Mouse (Mus musculus): Measurements from ENCODE around the gene Clec2l. TPM values are rescaled to one million over a fixed set of nuclear protein-coding genes. Genes with fewer than 3 reads are reported as not detected.
A peak's percentile ranks its signal among the peaks of the same experiment; 100 is the strongest.

Clec2l gene
- total and polyA plus RNA-seq, 3 experiments: 6.0 to 10.4 TPM; not detected in 1

GRCm38 (mm10) chr6:38642593-38642992, 20.3 kb upstream of the Clec2l start:
- Histone ChIP-seq H3K36me3 (ENCODE audit: control insufficient read depth in 1 of 2, insufficient read depth in 2 of 2, low read length in 2 of 2) (peaks cover 0 to 9% of the 10 kb centered on the region in 2 experiments; a peak in 2 of 4 replicates), H3K9me3 (replicated peaks; ENCODE audit: insufficient read depth, low read length) (no peaks in the 10 kb centered on the region), H3K4me1 (ENCODE audit: control insufficient read depth in 1 of 2, insufficient read depth in 2 of 2, low read length in 2 of 2) (peaks cover 9 to 23% of the 10 kb centered on the region in 2 experiments), H3K79me2 (ENCODE audit: control insufficient read depth, insufficient read depth, low read length, poor library complexity) (no peaks in the 10 kb centered on the region), H3K27ac (ENCODE audit: control insufficient read depth, low read depth, low read length) (no peak overlapping the region), H3K9ac (ENCODE audit: control insufficient read depth, low read depth, low read length, poor library complexity, severe bottlenecking) (no peak overlapping the region), H3K4me3 (ENCODE audit: control insufficient read depth in 1 of 2, insufficient read depth in 1 of 2, low read depth in 2 of 2, low read length in 2 of 2) (no peak overlapping the region), H3K27me3 (ENCODE audit: control insufficient read depth in 1 of 2, insufficient read depth in 2 of 2, low read length in 2 of 2) (no peaks in the 10 kb centered on the region; a peak in 1 of 4 replicates)
- no peak for TF ChIP-seq POLR2A (IDR thresholded peaks at IDR 0.05; ENCODE audit: control insufficient read depth in 1 of 2, insufficient read depth in 1 of 2, low read depth in 1 of 2, low read length in 2 of 2, poor library complexity in 1 of 2)
- no peak for TF ChIP-seq RCOR1 (IDR thresholded peaks at IDR 0.05; ENCODE audit: low read depth, low read length)
- no peak for TF ChIP-seq ZNF384 (IDR thresholded peaks at IDR 0.05; ENCODE audit: low read depth, low read length)
- no peak for TF ChIP-seq CHD1 (IDR thresholded peaks at IDR 0.05; ENCODE audit: low read depth, low read length)
- TF ChIP-seq MAX (IDR thresholded peaks at IDR 0.05; ENCODE audit: low read length): no peak
- TF ChIP-seq ZMIZ1 (IDR thresholded peaks at IDR 0.05; ENCODE audit: low read depth, low read length): no peak
- no peak for DNase-seq (ENCODE audit: low read depth, low spot score)

- Histone ChIP-seq H3K36me3 (ENCODE audit: control insufficient read depth in 1 of 2, insufficient read depth in 2 of 2, low read length in 2 of 2) (peaks cover 0 to 9% of the 10 kb centered on the region in 2 experiments; a peak in 2 of 4 replicates), H3K27ac (ENCODE audit: control insufficient read depth, low read depth, low read length) (no peak overlapping the region), H3K4me1 (ENCODE audit: control insufficient read depth in 1 of 2, insufficient read depth in 2 of 2, low read length in 2 of 2) (peaks cover 9 to 23% of the 10 kb centered on the region in 2 experiments), H3K79me2 (ENCODE audit: control insufficient read depth, insufficient read depth, low read length, poor library complexity) (no peaks in the 10 kb centered on the region), H3K9ac (ENCODE audit: control insufficient read depth, low read depth, low read length, poor library complexity, severe bottlenecking) (no peak overlapping the region), H3K9me3 (replicated peaks; ENCODE audit: insufficient read depth, low read length) (no peaks in the 10 kb centered on the region), H3K27me3 (ENCODE audit: control insufficient read depth in 1 of 2, insufficient read depth in 2 of 2, low read length in 2 of 2) (no peaks in the 10 kb centered on the region; a peak in 1 of 4 replicates), H3K4me3 (ENCODE audit: control insufficient read depth in 1 of 2, insufficient read depth in 1 of 2, low read depth in 2 of 2, low read length in 2 of 2) (no peak overlapping the region)
- TF ChIP-seq ZKSCAN1 (IDR thresholded peaks at IDR 0.05; ENCODE audit: low read depth, low read length): no peak
- TF ChIP-seq RCOR1 (IDR thresholded peaks at IDR 0.05; ENCODE audit: low read depth, low read length): no peak
- TF ChIP-seq POLR2AphosphoS2 (IDR thresholded peaks at IDR 0.05; ENCODE audit: low read length): no peak
- TF ChIP-seq TBP (IDR thresholded peaks at IDR 0.05; ENCODE audit: low read depth, low read length): no peak
- no peak for TF ChIP-seq HCFC1 (IDR thresholded peaks at IDR 0.05; ENCODE audit: low read depth, low read length)
- no peak for TF ChIP-seq KAT2A (conservative IDR thresholded peaks at IDR 0.05; ENCODE audit: low read depth, low read length)
- no peak for TF ChIP-seq GABPA (IDR thresholded peaks at IDR 0.05; ENCODE audit: low read depth, low read length)
- TF ChIP-seq BHLHE40 (IDR thresholded peaks at IDR 0.05; ENCODE audit: borderline replicate concordance, low read depth, low read length): no peak
- no peak for DNase-seq (ENCODE audit: low read depth, low spot score)
These were observed 19.8 kb upstream of the Clec2l start for GRCm38 (mm10) chr6:38643039-38643438.

- peaks cover 0 to 4% of the 10 kb centered on the region in 2 experiments; a peak in 1 of 4 replicates for H3K36me3 ChIP-seq (ENCODE audit: control insufficient read depth in 1 of 2, insufficient read depth in 2 of 2, low read length in 2 of 2)
- H3K27ac ChIP-seq (ENCODE audit: control insufficient read depth, low read depth, low read length): no peak overlapping the region
- no peak overlapping the region for H3K4me3 ChIP-seq (ENCODE audit: control insufficient read depth in 1 of 2, insufficient read depth in 1 of 2, low read depth in 2 of 2, low read length in 2 of 2)
- H3K9me3 ChIP-seq (replicated peaks; ENCODE audit: insufficient read depth, low read length): no peaks in the 10 kb centered on the region
- 0 out of 4 replicates have a peak, but pooled peaks cover 0 to 8% of the 10 kb centered on the region in 2 experiments for H3K4me1 ChIP-seq (ENCODE audit: control insufficient read depth in 1 of 2, insufficient read depth in 2 of 2, low read length in 2 of 2)
- H3K79me2 ChIP-seq (ENCODE audit: control insufficient read depth, insufficient read depth, low read length, poor library complexity): no peaks in the 10 kb centered on the region
- no peak overlapping the region for H3K9ac ChIP-seq (ENCODE audit: control insufficient read depth, low read depth, low read length, poor library complexity, severe bottlenecking)
- TF ChIP-seq MXI1 (IDR thresholded peaks at IDR 0.05; ENCODE audit: low read depth, low read length) (no peak), MYC (IDR thresholded peaks at IDR 0.05; ENCODE audit: low read depth, low read length) (no peak), SMC3 (IDR thresholded peaks at IDR 0.05; ENCODE audit: low read depth, low read length) (peak; percentile 77), CTCF (IDR thresholded peaks at IDR 0.05 in 2 of 3, conservative IDR thresholded peaks at IDR 0.05 in 1 of 3; ENCODE audit: control insufficient read depth in 1 of 3, insufficient read depth in 1 of 3, low read depth in 2 of 3, low read length in 3 of 3, poor library complexity in 1 of 3, severe bottlenecking in 1 of 3) (peak; percentile 63 to 80 (median 76)), ZC3H11A (IDR thresholded peaks at IDR 0.05; ENCODE audit: low read depth, low read length) (peak; percentile 71), TCF12 (IDR thresholded peaks at IDR 0.05; ENCODE audit: low read depth, low read length) (no peak), RAD21 (IDR thresholded peaks at IDR 0.05; ENCODE audit: low read depth, low read length) (peak; percentile 74)
- peak; percentile 81 for DNase-seq (ENCODE audit: low read depth, low spot score)
- H3K27me3 ChIP-seq (ENCODE audit: control insufficient read depth in 1 of 2, insufficient read depth in 2 of 2, low read length in 2 of 2): no peaks in the 10 kb centered on the region
These were observed 13.3 kb upstream of the Clec2l start for GRCm38 (mm10) chr6:38649545-38649944.

Data from MEL (cell line).